Mouse (Mus musculus) kidney, postnatal 0 days (tissue): ENCODE measurements around the gene Gm11099. TPM values are rescaled to one million over a fixed set of nuclear protein-coding genes. Genes with fewer than 3 reads are reported as not detected.

Experiments
- ATAC-seq: fragments of 200-750 bp; cut with Nextera tagmentation; replicated peaks from 2 replicates; pipeline ENCODE4 v1.8.0; 2017; ENCODE audit warnings: low read depth, moderate number of reproducible peaks, moderate TSS enrichment, moderate library complexity; ENCODE audit not compliant: low FRiP score
- DNase-seq: peaks from one replicate; pipeline ENCODE4 v3.0.0-alpha.2; 2016; ENCODE audit warnings: low spot score
- H3K27ac ChIP-seq: fragments of 300-500 bp; sonication (generic); 2 replicates; pipeline ENCODE4 v1.5.1; 2014; ENCODE audit warnings: mild to moderate bottlenecking
- H3K27me3 ChIP-seq: fragments of 300-500 bp; sonication (generic); 2 replicates; pipeline ENCODE4 v1.6.1; 2014; ENCODE audit warnings: low read length, mixed read lengths; ENCODE audit not compliant: insufficient read depth
- H3K36me3 ChIP-seq: fragments of 300-500 bp; sonication (generic); 2 replicates; pipeline ENCODE4 v1.6.1; 2014; ENCODE audit warnings: low read length, mixed read lengths; ENCODE audit not compliant: insufficient read depth
- H3K4me1 ChIP-seq: fragments of 300-500 bp; sonication (generic); replicated peaks from 2 replicates; pipeline ENCODE4 v1.6.1; 2014; ENCODE audit warnings: antibody characterized with exemption, low read length, mixed read lengths; ENCODE audit not compliant: insufficient read depth
- H3K4me2 ChIP-seq: fragments of 300-500 bp; sonication (generic); 2 replicates; pipeline ENCODE4 v1.6.1; 2014; ENCODE audit warnings: mild to moderate bottlenecking, low read length, moderate library complexity, mixed read lengths
- H3K4me3 ChIP-seq: fragments of 300-500 bp; sonication (generic); replicated peaks from 2 replicates; pipeline ENCODE4 v1.5.1; 2014; ENCODE audit warnings: low read depth, low read length
- H3K9ac ChIP-seq: fragments of 300-500 bp; sonication (generic); 2 replicates; pipeline ENCODE4 v1.6.1; 2014; ENCODE audit warnings: low read depth, low read length
- H3K9me3 ChIP-seq: fragments of 300-500 bp; sonication (generic); replicated peaks from 2 replicates; pipeline ENCODE4 v1.6.1; 2016; ENCODE audit warnings: low read length, inconsistent platforms, mixed read lengths
- CTCF ChIP-seq: IDR thresholded peaks from 2 replicates; pipeline ENCODE4 v1.5.1; 2016; ENCODE audit warnings: antibody characterized with exemption, low read depth, mild to moderate bottlenecking, moderate library complexity
- WGBS: fragments of 180-500 bp; shearing (Covaris S2); extraction: QIAGEN DNeasy Blood & Tissue Kit; methylation state at CpG from one replicate; pipeline ENCODE4 v1.1.7; 2014; 5-methylcytosine and 5-hydroxymethylcytosine counted together
- polyA plus RNA-seq: library from polyadenylated mRNA; unstranded; fragments of >200 nt; fragmentation: Nextera tagmentation; extraction: Ambion mirVana; gene quantifications from 2 replicates; pipeline ENCODE4 v1.2.1, GENCODE M21; 2015

Gm11099 gene
- polyA plus RNA-seq, 1 experiment from 2014 or later: not detected

DNA sequence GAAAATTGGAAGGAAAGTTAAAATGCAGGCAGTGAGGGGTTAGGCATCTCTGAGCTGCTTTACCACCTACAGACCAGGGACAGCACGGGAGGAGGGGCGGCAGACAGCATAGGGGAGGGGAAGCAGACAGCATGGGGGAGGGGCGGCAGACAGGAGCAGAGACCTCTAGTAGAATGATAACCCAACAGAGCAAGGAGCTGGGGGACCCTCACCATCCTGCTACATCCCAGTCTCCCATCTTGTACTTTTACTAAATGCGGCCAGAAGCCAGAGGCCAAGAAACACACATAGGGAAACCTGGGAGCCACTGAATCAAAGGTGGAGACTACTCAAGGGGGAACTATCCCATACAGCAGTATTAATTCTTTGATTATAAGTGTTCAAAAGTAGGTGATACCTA, 59.1 kb downstream of the Gm11099 start:
- Histone ChIP-seq H3K9me3 (no peaks in the 10 kb centered on the region), H3K27ac (no peak overlapping the region), H3K4me1 (no peaks in the 10 kb centered on the region), H3K4me3 (no peak overlapping the region), H3K27me3 (no peaks in the 10 kb centered on the region), H3K9ac (no peak overlapping the region), H3K36me3 (no peaks in the 10 kb centered on the region), H3K4me2 (no peak overlapping the region)
- ATAC-seq (no peak), DNase-seq (no peak)
- WGBS: 58% methylated on average over 4 of the region's 4 CpGs
- TF ChIP-seq CTCF: no peak

DNA sequence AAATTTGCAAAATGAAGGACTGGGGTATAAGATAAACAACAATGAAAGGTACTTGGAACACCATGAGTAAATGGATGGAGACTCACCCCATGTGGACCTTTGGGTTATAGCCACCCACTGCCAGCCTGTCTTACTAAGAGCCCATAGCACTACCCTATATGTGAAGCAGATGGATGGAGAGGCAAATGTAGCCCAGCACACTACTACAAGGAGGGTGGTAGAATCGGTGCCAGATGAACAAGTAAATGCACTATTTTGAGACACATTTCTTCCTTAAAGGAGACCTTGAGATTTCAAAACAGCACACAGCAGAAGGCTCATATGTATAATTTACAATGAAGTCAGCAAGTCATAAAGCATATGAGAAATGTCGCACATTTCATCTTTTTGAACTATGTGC, 66.3 kb downstream of the Gm11099 start:
- TF ChIP-seq CTCF: no peak
- H3K27me3 ChIP-seq: no peaks in the 10 kb centered on the region

DNA sequence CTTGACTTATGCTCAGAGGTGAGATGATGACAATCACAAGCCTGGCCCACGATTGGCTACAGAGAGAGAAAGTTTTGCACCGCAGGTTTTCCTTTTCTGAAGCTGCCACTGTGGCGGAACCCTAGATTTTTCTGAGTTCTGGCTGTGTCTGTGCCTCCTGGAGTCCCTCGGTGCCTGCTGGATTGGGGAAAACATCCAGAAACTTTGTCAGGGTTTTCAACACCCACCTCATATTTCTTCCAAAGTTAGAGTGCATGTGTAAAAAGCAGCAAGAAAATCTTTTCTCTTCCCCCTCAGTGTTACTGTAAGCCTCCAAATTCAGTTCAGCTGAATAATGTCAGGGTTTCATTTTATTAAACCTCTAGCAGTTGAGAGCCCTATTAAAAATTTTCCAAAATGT, 82.1 kb downstream of the Gm11099 start:
- Histone ChIP-seq H3K27ac (no peak overlapping the region), H3K27me3 (no peaks in the 10 kb centered on the region), H3K36me3 (no peaks in the 10 kb centered on the region), H3K4me2 (no peak overlapping the region), H3K9me3 (no peaks in the 10 kb centered on the region), H3K4me3 (no peak overlapping the region), H3K4me1 (no peaks in the 10 kb centered on the region), H3K9ac (no peak overlapping the region)
- TF ChIP-seq CTCF: no peak
- ATAC-seq (no peak), DNase-seq (no peak)
- 78% methylated on average over 4 of the region's 4 CpGs for WGBS

More for the DNA sequence above, 66.3 kb downstream of the Gm11099 start:
- Histone ChIP-seq H3K4me1 (no peaks in the 10 kb centered on the region), H3K4me3 (no peak overlapping the region), H3K36me3 (no peaks in the 10 kb centered on the region), H3K4me2 (no peak overlapping the region), H3K9me3 (no peaks in the 10 kb centered on the region), H3K27ac (no peak overlapping the region), H3K9ac (no peak overlapping the region)
- WGBS: 100% methylated on average over 2 of the region's 2 CpGs
- DNase-seq (no peak), ATAC-seq (no peak)

DNA sequence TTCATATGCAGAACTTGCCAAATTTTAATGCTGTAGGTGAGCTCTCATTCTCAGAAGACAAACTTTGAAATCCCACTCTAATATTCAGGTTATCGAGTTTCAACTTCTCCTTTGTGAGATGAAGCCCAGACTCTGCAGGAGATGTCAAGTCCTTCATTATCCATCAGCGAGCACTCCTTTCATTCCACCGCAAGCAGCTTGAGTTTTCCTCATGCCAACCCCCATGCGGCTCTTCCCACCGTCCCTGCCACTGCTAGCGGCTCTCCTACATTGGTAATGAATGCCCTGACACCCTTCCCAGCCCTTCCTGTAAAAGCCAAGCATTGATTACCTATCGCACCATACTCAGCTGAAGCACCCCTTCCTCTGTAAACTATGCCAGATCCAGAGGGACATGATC, 89.6 kb downstream of the Gm11099 start:
- H3K36me3 ChIP-seq: no peaks in the 10 kb centered on the region
- no peak for TF ChIP-seq CTCF
- H3K9me3 ChIP-seq: no peaks in the 10 kb centered on the region
- 88% methylated on average over 7 of the region's 7 CpGs for WGBS
- no peaks in the 10 kb centered on the region for H3K27me3 ChIP-seq
- H3K4me1 ChIP-seq: no peaks in the 10 kb centered on the region
- no peak overlapping the region for H3K4me3 ChIP-seq
- no peak for ATAC-seq
- H3K27ac ChIP-seq: no peak overlapping the region
- H3K9ac ChIP-seq: no peak overlapping the region
- DNase-seq: no peak
- no peak overlapping the region for H3K4me2 ChIP-seq

DNA sequence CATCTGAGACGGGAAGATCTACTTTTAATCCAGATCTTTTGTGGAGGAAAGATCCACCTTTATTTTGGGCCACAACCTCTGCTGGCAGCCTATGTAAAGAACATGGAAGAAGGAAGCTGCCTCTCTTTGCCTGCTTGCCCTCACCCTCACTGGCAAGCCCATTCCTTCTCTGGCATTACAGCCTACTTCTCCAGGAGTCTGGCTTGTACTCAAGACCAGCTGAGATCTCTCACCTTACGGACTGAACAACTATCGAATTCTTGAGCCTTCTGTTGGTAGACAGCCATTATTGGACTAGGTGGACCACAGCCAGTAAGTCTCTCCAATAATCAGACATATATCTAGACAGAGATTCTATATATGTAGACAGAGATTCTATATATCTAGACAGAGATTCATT, 92.9 kb downstream of the Gm11099 start:
- Histone ChIP-seq H3K36me3 (no peaks in the 10 kb centered on the region), H3K9ac (no peak overlapping the region), H3K27ac (no peak overlapping the region), H3K4me3 (no peak overlapping the region), H3K27me3 (no peaks in the 10 kb centered on the region), H3K9me3 (no peaks in the 10 kb centered on the region), H3K4me2 (no peak overlapping the region), H3K4me1 (no peaks in the 10 kb centered on the region)
- TF ChIP-seq CTCF: no peak
- no peak for ATAC-seq
- WGBS: 88% methylated on average over 3 of the region's 3 CpGs
- DNase-seq: no peak

DNA sequence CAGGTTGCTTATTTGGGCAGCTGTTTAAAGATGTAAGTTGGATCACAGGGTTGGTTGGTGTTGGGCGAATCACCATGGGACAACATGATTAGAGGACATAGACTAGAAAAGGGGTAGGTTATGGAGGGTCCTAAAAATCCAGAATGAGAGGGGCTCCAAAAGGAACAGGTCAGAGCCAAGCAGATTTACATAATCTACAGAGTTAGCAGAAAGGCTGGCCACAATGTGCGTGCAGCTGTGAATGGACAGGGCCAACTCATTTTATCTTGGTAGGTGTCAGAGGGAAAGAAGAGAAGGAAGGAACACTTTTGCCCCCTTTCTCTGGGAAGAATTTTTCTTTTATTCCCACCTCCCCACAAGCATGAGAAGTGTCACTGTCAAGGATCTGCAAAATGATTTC, 97.1 kb downstream of the Gm11099 start:
- H3K4me1 ChIP-seq: no peaks in the 10 kb centered on the region
- H3K9ac ChIP-seq: no peak overlapping the region
- no peak for DNase-seq
- no peak overlapping the region for H3K4me3 ChIP-seq
- TF ChIP-seq CTCF: no peak
- H3K4me2 ChIP-seq: no peak overlapping the region
- 88% methylated on average over 2 of the region's 2 CpGs for WGBS
- no peaks in the 10 kb centered on the region for H3K27me3 ChIP-seq
- H3K36me3 ChIP-seq: no peaks in the 10 kb centered on the region
- no peaks in the 10 kb centered on the region for H3K9me3 ChIP-seq
- ATAC-seq: no peak
- no peak overlapping the region for H3K27ac ChIP-seq

DNA sequence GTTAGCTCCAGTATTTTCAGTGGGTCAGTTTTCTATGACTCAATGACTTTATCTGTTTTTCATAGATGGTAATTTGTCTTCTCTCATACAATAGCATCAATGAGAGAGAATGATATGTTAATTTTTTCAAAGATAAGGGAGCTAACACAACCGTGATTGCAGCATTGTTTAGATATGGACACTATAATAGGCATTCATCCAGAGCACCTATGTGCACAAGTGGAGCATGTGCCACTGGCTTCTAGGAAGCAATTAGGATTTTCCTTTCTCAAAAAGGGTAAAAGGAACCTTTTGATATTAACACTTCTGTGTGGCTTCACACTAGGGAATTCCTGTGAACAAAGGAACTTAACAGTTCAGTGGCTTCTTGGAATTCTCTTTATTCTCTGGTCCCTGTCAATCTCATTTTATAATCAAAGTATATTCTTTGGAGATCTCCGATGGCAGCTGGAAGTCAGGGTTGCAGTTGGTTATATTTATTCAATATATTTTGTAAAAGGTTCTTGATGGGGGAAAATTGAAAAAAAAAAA, 97.6 kb downstream of the Gm11099 start:
- WGBS: 58% methylated on average over 2 of the region's 2 CpGs
- ATAC-seq (no peak), DNase-seq (no peak)
- Histone ChIP-seq H3K9me3 (no peaks in the 10 kb centered on the region), H3K9ac (no peak overlapping the region), H3K4me2 (no peak overlapping the region), H3K27ac (no peak overlapping the region), H3K27me3 (no peaks in the 10 kb centered on the region), H3K36me3 (no peaks in the 10 kb centered on the region), H3K4me1 (no peaks in the 10 kb centered on the region), H3K4me3 (no peak overlapping the region)
- TF ChIP-seq CTCF: no peak
